Mouse (Mus musculus) cerebellum, postnatal 14 days (tissue): Measurements from ENCODE around the gene Ajap1.

Source experiments
- DNase-seq, 2 experiments: peaks; one replicate each; pipeline ENCODE4 v3.0.0; 2021; ENCODE audit warnings: mixed read lengths in 2 of 2

The Ajap1 gene

DNA sequence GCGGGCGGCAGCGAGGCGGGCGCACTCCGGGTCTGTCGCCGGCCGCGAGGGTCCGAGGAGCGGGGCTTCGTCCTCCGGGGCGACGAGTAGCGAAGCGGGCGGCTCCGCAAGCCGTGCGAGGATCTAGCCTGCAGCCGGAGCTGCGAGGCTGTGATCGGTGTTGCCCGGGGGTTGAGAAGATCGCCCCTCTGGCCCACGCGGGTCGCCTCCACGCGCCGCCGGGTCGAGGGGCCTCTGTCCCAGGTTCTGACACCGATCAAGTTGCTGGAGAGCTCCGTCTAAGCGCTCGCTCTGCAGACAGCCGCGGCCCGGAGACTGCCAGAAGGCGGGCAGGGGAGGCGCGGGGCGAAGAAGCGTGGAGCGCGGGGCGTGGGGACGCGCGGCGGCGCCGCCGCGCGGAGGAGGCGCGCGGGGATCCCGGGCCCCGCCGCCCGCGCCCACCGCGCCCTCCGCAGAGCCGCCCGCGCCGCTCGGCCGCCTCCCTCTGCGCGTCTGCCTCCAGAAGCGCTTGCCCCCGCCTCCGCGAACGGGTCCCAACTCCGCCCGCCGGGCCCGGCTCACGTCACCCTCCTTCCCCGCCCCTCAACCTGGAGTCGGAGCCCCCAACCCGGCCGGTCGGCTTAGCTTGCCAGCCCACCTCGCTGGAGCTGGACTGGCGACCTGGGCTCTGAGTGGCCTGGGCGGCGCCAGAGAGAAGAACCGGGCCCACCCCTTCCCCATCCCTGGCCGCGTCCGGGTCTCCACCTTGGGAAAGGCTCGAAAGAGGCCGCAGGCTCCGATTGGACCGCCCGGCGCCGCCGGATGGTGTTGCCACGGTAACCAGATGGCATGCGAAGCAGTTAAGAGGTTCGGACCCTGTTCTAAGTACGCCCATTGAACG lies at the start of gene Ajap1:
TSS of gene Ajap1 (minus strand) at position 353 of the 880 bp plus-strand sequence.
- peak; percentile 47 to 56 for DNase-seq

DNA sequence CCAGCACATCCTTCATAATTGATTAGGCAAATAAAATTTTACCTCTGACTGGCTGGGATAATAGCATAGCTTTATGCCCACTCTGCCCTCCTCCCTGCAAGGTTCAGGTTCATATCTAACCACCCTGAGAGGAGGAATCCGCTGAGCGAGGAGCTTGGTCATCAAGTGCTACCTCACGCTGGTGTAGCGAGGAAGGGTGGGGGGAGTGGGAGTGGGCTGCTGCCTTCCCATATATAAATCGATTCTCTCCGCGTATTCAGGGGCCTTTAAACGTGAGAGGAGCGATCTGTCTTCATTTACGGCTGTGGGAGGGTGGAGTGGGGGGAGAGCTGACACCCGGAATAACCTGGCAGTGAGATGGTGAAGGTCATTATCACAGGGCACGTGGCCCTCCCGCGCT lies 47.9 kb upstream of the Ajap1 start:
- no peak for DNase-seq

DNA sequence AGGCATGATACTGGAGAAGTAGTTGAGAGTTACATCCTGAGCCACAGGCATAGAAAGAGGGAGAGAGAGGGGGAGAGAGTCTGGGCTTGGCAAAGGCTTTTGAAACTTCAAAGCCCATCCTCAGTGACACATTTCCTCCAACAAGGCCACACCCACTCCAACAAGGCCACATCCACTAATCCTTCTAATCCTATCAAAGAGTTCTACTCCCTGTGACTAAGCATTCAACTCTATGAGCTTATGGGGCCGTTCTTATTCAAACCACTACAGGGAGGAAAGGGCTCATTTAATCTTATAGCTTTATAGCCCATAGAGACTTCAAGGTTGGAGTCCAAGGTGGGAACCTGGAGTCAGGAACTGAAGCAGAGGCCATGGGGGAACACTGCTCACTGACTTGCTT lies 39.0 kb upstream of the Ajap1 start:
- no peak for DNase-seq

DNA sequence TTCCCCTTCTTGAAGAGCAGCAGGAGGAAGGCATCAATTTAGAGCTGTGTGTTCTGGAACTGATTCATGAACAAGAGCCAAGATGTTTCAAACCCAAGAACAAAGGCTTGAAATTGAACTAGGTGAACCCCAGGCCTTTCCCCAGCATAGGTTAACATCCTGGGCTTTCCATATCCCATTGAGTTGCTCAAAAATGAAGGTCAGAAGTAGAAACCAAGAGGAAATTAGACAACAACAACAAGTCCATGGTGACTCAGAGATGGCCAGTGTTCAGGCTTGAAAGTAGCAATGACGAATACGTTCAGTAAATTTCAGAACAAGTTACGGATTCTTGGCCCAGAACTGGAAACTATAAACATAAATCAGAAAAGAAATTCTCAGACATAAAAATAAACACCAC lies 37.3 kb upstream of the Ajap1 start:
- no peak for DNase-seq

DNA sequence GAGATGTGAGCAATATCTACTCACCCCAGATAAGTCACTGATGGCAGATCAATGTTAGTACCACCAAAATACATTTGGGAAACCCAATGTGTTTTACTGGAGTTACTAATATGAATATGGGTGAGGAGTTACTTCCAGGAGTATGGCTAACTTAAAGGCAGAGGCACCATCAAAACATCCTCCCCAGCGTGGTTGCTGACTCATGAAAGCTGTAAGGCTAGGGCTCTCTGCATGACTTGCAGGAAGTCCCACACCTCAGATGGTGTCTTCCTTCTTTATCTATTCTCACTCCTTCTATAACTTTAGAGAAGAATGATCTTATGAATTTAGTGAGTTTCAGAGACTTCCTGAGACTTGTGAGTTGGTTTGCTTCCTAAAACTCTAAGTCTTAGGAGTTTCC lies 36.7 kb upstream of the Ajap1 start:
- DNase-seq = no peak

DNA sequence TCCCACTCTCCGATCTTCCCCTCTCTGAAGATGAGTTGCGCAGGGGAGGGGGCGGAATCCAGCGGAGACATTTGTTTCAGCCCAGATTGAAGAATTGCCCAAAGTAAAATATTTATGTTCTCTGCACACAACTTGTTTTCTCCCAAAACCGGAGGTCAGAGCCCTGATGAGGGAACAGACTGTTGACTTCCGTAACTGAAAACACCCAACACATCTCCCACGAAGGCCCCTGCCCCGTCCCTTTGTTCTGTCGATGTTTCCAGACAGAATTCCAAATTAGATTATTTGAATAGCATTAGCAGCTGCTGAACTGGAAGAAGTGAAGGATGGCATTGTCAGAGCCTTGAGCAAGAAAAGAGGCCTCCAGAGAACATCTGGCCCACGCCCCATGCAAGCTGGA lies 33.2 kb upstream of the Ajap1 start:
- DNase-seq = no peak

DNA sequence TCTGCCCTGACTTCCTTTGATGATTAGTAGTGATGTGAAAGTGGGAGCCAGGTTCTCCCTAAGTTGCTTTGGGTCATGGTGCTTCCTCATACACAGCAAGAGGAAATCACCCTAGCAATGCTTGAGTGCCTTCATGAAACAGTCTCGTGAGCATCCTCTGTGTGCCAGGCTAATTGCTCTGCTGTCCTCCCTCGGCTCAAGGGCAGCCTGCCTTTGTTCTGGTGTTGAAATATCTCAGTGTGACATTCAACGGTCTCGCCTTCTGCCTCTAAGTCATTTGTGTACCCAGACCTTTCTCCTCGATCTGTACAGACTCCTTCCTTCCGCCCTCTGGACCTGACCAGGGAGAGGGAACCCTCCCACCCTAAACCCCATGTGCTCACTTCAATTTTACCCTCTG lies 31.5 kb upstream of the Ajap1 start:
- no peak for DNase-seq

DNA sequence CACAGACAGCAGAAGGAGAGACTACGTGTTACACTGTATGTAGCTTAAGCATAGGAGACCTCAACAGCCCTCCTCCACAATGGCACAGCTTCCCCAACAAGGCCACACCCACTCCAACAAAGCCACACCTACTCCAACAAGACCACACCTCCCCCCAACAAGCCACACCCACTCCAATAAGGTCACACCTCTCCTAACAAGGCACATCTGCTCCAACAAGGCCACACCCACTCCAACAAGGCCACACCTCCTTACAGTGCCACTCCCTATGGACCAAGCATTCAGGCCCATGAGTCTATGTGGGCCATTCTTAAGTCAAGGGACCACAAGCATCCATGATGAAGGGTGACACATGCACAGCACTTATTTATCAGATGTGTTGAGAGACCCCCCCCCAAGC lies 28.9 kb upstream of the Ajap1 start:
- no peak for DNase-seq

DNA sequence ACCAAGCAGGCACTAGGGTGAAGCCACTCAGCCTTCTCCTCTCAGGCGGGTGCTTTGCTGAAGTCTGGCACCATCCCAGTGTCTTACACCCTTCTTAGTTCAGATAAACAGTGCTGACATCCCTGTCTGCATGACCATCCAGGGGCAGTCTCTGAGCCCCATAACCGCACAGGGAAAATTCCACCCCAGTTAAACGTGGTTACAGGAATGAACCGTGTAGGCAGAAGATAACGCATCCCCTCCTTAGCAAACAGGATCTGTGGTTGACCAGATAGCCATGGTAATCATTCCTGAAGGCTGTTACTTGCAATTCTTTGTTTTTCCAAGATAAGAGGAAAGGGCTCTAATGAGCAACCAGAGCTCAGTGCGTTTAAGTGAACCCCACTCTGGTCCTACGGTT lies 19.3 kb upstream of the Ajap1 start:
- no peak for DNase-seq

DNA sequence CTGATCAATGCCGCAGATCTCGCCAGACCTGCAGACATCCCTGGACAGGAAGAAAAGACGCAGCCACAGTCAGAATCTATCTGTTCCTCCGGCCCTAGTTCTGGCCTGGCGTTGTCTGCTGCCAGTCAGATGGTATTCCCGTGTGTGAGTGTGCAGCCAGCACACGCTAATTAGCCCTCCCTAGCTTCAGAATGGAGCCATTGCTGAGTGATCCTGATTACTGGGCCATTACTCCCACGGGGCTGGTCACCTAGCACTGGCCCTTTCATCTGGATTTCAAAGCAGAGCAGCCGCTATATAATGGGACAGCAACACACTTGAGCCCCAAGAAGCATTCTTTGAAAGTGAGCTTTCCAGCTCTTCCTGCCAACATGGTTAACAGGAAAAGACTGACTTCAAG lies 9.8 kb upstream of the Ajap1 start:
- DNase-seq = no peak

DNA sequence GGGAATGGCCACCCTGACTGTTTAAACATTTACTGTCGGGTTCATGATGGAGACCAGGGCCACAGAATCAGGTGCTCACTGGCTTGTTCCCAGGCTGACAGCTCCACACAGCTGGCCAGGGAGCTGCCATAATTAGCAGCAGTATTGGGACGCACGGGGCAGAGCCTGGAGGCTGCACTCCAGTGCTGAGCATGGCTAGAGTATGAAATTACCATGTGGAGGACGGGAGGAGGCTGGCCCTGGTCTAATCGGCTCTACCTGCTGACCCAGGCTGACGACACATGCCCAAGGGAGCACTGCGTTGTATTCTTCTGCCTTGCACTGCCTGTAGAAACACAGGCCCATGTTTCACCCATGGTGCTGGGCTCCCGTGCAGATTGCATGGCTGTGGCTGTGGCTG lies 6.5 kb upstream of the Ajap1 start:
- DNase-seq = no peak

DNA sequence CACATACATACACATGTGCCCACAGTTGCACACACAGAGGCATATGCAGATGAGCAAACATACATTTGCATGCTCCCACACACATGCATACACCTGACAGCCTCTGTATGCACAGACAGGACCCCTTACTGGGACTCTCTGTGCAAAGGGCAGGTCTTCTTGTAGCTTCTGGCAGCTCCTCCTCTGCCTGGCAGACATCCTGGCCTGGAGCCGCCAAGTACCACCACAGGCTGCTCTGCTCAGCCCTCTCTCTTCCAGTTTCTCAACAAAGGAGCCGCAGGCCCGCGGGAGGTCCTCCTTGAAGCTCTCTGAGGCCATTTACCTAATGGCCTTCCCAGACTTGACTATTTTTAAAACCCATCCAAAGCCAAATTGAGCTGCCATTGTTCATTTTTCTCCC lies 3.3 kb upstream of the Ajap1 start:
- DNase-seq = peak; percentile 52 to 53

DNA sequence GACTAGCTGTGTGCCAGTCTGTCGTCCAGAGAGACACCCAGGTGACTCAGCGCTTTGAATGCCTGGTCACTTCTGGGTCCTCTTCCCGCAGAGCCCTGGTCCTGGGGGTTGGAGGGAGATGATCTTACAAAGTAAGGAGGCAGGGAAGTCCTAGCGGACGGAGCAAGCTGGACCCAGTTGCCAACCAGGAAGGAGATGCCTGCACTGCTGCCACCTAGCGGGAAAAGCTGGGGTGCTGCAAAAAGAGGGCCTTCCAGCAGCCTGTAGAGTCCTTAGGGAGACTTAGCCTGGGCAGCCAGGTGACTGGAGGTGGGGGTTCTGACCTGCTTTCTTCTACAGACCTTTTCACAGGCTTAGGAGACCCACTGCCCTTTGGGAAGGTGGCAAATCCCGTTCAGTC lies 1.8 kb upstream of the Ajap1 start:
- peak; percentile 87 to 91 for DNase-seq

DNA sequence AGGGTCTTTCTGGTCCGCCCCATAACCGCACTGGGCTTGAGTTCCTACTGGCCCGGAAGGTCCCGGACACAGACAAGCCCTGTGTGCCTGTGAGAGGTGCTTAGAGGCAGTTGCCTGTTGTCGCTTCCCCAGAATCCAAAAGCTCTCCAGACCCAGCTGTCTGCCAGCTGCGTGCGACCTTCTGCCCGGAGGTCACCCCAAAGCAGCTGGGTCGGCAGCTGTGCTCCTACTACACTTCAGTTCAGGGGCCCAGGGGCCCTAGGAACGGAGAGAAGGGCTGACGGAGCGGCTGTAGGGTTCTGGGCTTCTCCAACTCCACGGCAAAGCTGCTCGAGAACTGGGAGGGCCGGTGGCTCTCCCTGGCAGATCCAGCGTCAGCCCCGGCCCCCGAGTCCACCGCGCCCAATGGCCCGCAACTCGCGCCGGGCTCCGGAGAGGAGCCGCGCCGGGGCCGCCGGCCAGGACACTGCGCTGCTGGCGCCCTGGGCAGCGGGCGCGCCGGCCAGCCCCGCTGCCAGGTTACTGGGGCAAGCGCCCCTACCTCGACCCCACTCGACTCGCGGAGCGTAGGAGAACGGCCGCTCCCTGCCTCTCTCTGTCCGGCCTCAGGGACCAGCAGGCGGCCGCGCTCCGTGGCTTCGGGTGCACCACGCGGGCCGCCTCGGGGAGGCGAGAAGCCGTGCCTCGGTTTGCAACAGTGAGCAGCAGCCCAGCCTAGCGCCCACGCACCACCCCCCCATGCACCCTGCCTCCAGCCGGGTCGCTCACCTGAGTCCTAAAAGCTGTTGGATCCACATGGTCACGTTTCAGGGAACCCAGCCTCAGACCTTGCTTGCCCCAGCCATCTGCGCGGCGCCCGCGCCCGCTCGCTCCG lies 1.0 kb downstream of the Ajap1 start:
- DNase-seq = peak in 1 of 2 experiments; percentile 31

DNA sequence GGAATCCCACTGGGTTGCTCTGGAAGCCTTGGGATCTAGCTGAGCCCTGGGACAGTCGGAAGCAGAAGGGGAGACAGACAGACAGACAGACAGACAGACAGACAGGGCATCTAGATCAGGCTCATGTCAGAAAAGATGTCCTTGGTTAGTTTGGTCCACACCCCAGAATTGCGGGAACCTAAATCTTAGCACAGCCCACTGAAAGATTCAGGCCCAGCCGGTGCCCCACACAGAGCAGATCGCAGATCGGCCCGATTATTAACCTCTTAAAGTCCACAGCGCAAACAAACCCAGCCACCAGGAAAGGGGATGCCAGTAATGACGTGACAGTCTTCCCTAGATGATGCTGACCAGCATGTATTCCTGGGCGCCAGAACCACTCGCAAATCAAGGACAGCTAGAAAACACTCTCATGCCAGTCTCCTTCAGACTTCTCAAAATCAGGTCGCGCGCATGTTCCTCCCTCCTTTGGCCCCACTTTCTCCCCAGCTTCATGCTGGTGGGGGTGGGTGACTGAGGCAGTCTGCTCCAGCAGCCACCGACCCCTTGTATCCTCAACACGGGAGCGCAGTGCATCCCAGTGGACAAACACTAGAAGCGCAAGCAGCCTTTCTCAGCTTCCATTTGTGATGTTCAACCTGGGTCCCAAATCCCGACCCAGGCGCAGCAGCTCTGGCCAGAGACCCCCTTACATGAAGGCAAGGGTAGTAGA lies 1.9 kb downstream of the Ajap1 start:
- peak; percentile 77 to 82 for DNase-seq

DNA sequence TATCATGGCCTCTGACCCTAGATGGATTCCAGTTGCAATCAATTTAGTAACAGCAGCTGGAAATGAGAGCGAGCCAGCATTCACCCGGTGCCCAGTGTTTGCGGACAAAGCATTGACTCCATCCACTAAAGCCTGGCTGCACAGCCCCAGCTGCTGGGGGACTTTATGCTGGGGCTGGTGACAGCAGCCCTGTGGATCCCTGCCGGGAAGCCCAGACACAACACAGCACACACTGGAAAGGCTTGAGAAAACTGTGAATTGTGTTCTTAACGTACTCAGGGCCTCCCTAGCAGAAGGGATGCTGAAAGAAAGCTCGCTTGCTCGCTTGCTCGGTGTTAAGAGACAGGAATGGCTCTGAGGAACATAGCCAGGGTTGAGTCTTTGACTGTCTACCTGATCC lies 3.5 kb downstream of the Ajap1 start:
- DNase-seq = no peak

DNA sequence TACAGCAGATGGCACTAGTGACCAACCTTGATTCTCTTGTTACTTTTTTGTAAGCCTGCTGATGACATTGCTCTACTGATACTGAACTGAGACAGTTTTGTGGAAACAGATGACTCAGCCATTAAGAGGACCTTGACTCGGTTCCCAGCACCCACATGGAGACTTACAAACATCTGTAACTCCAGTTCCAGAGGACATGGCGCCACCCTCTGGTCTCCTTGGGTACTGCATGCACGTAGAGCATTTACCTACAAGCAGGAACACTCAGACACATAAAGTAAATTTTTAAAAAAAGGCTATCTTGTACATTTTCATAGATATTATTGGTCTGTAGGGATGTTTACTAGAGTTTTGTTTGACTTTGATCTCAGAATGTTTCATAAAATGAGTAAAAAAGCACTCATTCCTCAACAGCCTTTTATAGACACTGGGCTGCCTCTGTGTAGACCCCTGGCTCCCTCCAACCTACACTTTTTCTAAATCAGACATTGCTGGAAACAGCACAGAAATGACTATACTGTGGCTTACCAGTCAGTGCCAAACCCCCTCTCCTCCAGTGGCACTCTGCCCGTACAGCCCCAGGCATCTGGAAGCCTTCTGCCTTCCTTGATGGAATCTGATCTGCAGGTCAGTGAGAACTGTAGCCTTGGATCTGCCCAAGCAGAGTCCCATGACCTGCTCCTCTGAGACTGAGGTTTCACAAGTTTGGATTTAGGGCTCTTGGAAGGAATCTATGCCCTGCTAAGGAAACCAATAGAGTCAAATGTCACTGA lies 8.9 kb downstream of the Ajap1 start:
- peak; percentile 51 to 65 for DNase-seq

DNA sequence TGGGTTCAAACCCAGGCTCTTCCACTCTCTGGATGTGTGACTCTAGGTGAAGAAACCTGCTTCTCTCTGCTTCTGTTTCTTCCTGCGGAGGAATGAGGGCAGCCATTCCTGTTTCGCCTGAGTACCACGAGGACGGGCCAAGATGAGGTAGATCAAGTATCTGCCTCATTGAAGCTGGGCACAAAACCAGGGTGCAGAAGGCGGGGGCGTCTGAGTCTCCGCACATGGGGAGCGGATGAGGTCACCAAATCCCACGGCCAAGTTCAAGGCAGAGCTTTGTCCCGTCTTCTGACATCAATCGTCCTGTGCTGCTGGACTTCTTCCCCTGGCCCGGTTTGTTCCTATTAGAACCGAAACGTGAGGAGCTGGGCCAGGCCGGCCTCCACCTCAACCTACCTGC lies 12.9 kb downstream of the Ajap1 start:
- DNase-seq = peak; percentile 70 to 78

DNA sequence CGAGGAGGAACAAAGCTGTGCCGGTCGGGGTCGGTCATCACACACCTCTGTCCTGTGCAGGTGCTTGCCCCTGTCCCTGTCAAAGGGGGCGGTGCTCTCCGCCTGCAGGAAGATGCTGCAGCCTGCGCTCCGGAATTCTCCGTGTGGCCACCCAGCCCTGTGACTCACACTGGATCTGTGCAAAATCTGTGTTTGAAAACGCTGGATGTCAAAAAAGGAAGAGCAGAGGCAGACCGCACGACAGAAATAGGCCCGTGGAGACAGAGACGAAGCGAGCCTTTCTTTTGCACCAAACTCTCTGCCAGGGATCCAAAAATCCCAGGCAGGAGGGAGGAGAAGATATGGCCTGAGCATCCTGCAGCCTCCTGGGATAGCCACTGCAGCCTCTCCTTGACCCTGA lies 22.7 kb downstream of the Ajap1 start:
- no peak for DNase-seq

DNA sequence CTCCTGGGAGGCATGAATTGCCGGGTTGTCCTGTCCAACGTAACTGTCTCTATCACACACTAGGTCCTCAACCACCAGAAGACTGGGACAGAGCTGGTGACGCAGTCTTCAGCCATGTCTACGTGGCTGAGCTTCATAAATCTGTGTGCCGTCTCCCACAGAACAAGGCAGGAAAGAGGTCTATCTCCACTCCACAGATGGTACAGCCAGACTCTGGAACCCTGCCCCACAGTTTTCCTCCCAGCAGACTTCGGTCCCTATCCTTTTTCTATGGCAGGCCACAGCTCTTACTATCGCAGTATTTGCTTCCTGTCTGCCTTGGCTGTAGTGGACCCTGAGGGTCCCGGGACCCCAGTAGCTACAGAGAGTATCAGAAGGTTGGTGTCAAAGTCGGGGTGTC lies 23.1 kb downstream of the Ajap1 start:
- DNase-seq = peak in 1 of 2 experiments; percentile 27

DNA sequence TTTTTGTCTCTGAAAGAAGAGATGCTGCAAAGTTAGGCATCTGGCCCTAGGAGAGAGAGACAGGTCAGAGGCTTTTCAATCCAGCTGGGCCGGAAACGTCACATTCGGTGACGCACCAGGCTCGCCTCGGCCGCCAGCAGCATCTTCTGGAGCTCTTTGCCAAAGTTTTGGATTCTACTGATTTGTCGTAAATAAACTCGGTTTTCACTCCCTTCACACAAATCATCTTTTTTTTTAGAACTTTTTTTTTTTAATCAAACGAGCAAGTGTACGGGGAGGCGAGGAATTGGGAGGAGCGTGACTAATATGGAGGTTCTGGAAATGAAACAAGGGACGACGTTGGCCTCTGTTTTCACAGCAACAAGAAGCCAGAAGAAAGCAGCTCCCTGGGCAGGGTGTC lies 23.8 kb downstream of the Ajap1 start:
- no peak for DNase-seq

DNA sequence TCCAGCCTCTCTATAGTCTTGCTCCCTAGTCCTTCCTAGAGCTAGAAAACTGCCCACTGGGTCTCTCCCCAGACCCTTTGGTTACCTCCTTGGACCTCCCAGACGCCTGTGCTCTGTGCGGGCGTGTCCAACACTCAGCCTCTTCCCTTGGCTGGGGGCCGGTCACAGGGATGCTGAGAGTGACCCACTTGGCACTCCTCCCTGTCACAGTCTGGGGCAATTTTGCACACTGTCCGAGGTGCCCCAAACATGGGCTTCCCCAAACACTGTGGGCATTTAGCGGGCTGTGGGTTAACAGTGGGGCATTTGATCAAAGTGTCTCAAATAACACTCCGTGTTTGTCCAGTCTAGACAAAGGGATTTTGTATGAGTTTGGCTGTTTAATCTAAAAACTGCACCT lies 29.1 kb downstream of the Ajap1 start:
- DNase-seq = peak in 1 of 2 experiments; percentile 29

DNA sequence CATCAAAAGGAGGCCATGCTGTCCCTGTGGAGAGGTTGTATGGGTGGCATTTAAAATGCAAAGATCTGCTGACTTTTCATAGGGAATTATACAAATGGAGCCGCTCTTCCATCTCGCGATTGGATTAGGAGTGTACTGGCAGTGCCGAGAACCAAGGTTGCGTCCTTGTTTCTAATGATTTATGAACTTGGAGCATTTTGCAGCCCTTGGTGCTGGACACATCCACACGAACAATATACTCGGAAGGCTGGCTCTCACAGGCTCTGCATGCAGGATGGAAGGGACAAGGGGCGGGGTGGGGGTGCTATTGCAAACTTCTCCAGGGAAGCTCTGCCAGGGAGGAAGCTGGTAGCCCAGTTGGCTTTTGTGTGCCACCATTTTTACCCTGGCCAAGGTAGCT lies 31.1 kb downstream of the Ajap1 start:
- DNase-seq = no peak
